Mouse (Mus musculus) brain, embryonic 14.5 days (tissue): Measurements from ENCODE around the gene Cyp2u1.

ENCODE experiments used
- CTCF ChIP-seq: fragments of 200-500 bp; IDR thresholded peaks from 2 replicates; pipeline ENCODE4 v1.5.1; 2012; ENCODE audit warnings: inconsistent platforms, mild to moderate bottlenecking, moderate library complexity, borderline replicate concordance; ENCODE audit not compliant: insufficient read depth, insufficient read length; ENCODE audit errors: extremely low read depth
- POLR2A ChIP-seq: fragments of 200-500 bp; IDR thresholded peaks from 2 replicates; pipeline ENCODE4 v1.6.1; 2012; ENCODE audit warnings: mild to moderate bottlenecking, inconsistent platforms, borderline replicate concordance; ENCODE audit not compliant: poor library complexity, insufficient read depth, insufficient read length, severe bottlenecking; ENCODE audit errors: extremely low read depth

DNA sequence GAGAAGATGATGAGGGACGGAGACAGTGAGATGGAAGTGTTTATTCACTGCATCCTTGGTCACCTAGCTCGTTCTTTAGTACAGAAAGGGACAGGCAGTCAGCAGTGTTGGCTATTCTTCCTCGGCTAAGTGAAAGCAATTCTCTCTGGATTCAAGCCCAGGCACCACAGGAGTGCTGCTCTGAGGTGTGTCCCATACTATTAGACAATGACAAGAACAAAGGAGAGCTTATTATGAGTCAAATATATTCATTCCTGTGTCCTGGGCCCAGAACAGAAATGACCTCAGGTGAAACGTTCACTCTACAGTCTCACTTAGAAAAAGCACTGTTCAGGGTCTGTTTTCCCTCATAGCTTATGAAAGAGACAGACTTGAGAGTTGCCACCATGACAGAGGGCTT is 36.3 kb upstream of the Cyp2u1 start:
- TF ChIP-seq CTCF (no peak), POLR2A (no peak)
